Mouse (Mus musculus): Measurements from ENCODE around the gene Gpr89. TPM values are rescaled to one million over a fixed set of nuclear protein-coding genes. Genes with fewer than 3 reads are reported as not detected.
A peak's percentile ranks its signal among the peaks of the same experiment; 100 is the strongest.

The Gpr89 gene
- polyA plus RNA-seq, 1 experiment from 2014 or later: 37.7 TPM

DNA sequence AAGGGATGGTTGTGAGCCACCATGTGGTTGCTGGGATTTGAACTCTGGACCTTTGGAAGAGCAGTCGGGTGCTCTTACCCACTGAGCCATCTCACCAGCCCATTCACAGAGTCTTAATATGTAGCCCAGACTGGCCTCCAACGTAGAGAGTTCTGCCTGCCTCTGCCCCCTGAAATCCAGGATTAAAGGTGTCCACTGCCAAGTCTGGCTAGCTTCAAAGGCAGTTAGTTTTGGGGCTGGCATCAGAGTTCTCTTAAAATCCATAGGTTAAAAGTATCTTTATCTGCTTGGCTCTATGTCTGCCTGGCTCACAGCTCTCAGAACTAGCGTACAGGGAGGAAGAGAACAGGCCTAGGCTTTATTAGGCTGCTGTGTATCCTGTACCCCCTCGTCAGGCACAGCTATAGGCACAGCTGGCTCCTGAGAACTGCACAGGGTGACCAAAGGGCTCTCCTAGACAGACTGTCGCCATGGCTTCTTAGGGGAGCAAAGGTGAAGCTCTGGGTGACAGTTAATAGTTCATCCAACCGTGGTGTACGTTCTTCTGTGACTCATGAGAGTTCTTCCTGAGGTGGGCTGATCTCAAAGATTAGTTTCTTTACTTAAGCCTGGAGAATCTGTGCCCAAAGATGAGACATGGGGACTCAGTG, 66.0 kb downstream of the Gpr89 start:
- H3K9ac ChIP-seq (replicated peaks): no peak overlapping the region
- ATAC-seq (ENCODE audit: low FRiP score): no peak
- WGBS: 81% methylated on average over 7 of the region's 7 CpGs

GRCm38 (mm10) chr3:96836414-96836813, 68.7 kb downstream of the Gpr89 start:
- Histone ChIP-seq H3K4me1 (no peaks in the 10 kb centered on the region), H3K27me3 (replicated peaks) (no peaks in the 10 kb centered on the region), H3K9me3 (replicated peaks) (no peaks in the 10 kb centered on the region), H3K9ac (replicated peaks) (no peak overlapping the region), H3K36me3 (no peaks in the 10 kb centered on the region), H3K4me3 (replicated peaks) (no peak overlapping the region), H3K27ac (replicated peaks) (no peak overlapping the region), H3K4me2 (no peak overlapping the region)
- WGBS: 72% methylated on average over 2 of the region's 2 CpGs
- no peak for ATAC-seq (ENCODE audit: low FRiP score)

More for the DNA sequence above, 66.0 kb downstream of the Gpr89 start:
- no peak overlapping the region for H3K4me2 ChIP-seq
- H3K36me3 ChIP-seq: no peaks in the 10 kb centered on the region
- H3K4me3 ChIP-seq (replicated peaks): no peak overlapping the region
- no peak overlapping the region for H3K27ac ChIP-seq (replicated peaks)
- no peaks in the 10 kb centered on the region for H3K27me3 ChIP-seq (replicated peaks)
- no peaks in the 10 kb centered on the region for H3K9me3 ChIP-seq (replicated peaks)
- H3K4me1 ChIP-seq: no peaks in the 10 kb centered on the region

DNA sequence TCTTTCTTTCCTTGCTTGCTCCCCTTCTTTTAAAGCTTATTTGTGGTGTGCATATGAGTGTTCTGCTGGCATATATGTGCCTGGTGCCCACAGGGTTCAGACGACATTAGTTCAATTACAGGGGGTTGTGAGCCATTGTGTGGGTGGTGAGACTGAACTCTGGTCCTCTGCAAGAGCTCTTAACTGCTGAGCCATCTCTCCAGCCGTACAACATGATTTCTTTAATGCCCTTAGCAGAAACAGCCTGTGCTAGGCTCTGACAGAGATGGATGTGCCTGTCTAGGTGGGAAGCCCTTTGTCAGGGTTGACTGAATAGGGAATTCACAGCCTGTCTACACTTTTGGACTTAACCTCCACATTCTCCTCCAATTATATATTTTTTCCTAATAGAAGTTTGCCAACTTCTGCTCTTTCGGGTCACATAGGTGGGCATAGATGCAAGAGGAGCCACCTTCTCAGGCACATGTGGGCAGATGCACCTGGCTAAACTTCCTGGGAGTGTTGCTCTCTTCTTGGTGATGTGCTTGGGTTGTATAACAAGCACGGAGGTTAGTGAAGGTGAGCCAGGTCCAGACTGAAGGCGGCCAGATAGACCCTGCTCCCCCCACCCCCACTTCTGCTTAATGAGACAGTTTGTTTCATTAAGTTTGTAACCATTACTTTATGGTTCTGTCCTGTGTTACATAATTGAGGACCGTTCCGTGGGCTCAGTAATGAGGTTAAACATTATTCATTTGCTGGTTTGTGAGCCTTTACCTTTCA, 70.4 kb downstream of the Gpr89 start:
- Histone ChIP-seq H3K4me2 (no peak overlapping the region), H3K9ac (replicated peaks) (no peak overlapping the region), H3K36me3 (no peaks in the 10 kb centered on the region), H3K4me1 (no peaks in the 10 kb centered on the region), H3K4me3 (replicated peaks) (no peak overlapping the region), H3K27me3 (replicated peaks) (no peaks in the 10 kb centered on the region), H3K27ac (replicated peaks) (no peak overlapping the region), H3K9me3 (replicated peaks) (no peaks in the 10 kb centered on the region)
- 66% methylated on average over 7 of the region's 7 CpGs for WGBS
- ATAC-seq (ENCODE audit: low FRiP score): no peak

DNA sequence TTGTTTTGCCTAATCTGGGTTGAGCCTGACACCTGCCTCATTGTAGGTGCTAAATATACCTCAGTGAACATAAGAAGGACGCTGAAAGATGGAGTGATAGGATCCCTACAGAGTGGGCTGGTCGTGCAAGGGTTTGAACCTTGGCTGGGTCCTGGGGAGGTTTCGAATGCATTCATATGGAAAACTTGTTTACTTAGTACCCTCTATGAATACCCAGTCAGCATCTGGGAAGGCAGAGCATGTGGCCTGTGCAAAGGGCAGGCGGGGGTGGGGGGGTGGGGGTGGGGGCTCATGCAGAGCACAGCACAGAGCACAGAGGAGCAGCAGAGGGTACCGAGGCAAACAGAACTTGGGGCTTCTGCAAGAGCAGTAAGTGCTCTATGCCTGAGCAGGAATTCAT, 72.2 kb downstream of the Gpr89 start:
- no peak overlapping the region for H3K4me2 ChIP-seq
- no peak overlapping the region for H3K27ac ChIP-seq (replicated peaks)
- H3K9me3 ChIP-seq (replicated peaks): no peaks in the 10 kb centered on the region
- no peak for ATAC-seq (ENCODE audit: low FRiP score)
- 37% methylated on average over 5 of the region's 5 CpGs for WGBS
- no peak overlapping the region for H3K4me3 ChIP-seq (replicated peaks)
- H3K36me3 ChIP-seq: no peaks in the 10 kb centered on the region
- peaks cover 5% of the 10 kb centered on the region for H3K4me1 ChIP-seq
- no peak overlapping the region for H3K9ac ChIP-seq (replicated peaks)
- no peaks in the 10 kb centered on the region for H3K27me3 ChIP-seq (replicated peaks)

DNA sequence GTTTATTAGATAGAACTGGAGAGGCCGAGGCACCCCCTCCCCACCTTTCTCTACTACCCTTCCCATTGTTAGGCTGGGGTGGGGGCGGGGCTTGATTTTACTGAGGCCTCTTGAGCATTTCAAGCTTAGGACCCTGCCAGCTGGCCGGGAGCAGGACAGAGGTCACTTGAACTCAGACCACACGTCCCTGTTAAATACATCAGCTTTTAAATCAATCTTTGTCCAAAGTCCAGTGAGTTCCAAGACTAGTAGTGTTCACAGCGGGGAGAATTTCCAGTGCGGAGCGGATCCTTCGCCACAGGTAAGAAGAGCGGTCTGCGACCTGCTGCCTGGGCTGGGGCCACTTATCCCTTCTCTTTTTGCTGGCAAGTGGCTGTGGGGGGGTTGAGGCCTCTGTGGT, 75.3 kb downstream of the Gpr89 start:
- Histone ChIP-seq H3K36me3 (no peaks in the 10 kb centered on the region), H3K4me2 (no peak overlapping the region), H3K4me3 (replicated peaks) (no peak overlapping the region), H3K9me3 (replicated peaks) (no peaks in the 10 kb centered on the region), H3K4me1 (peaks cover 5% of the 10 kb centered on the region), H3K27ac (replicated peaks) (no peak overlapping the region), H3K9ac (replicated peaks) (no peak overlapping the region), H3K27me3 (replicated peaks) (no peaks in the 10 kb centered on the region)
- WGBS: 74% methylated on average over 10 of the region's 10 CpGs
- no peak for ATAC-seq (ENCODE audit: low FRiP score)

- Histone ChIP-seq H3K27me3 (replicated peaks) (no peaks in the 10 kb centered on the region), H3K4me1 (peaks cover 5% of the 10 kb centered on the region), H3K4me3 (replicated peaks) (no peak within 1 kb of the TSS), H3K27ac (replicated peaks) (no peak within 1 kb of the TSS), H3K9me3 (replicated peaks) (no peaks in the 10 kb centered on the region), H3K36me3 (no peaks in the 10 kb centered on the region), H3K4me2 (peak within 1 kb of the TSS; percentile 13; the same call in 1 of the 2 replicates), H3K9ac (replicated peaks) (no peak within 1 kb of the TSS)
- WGBS: 70% methylated on average over 1 of the region's 1 CpGs
- ATAC-seq (ENCODE audit: low FRiP score): no peak
These were observed 76.2 kb downstream of the Gpr89 start, which contains the start of the genes Pdzk1 and Cd160 for GRCm38 (mm10) chr3:96828984-96829383. Pdzk1 (plus strand) TSS chr3:96829284. Cd160 (minus strand) TSS chr3:96829351.

- Histone ChIP-seq H3K36me3 (no peaks in the 10 kb centered on the region), H3K4me1 (peaks cover 7% of the 10 kb centered on the region), H3K27ac (replicated peaks) (no peak overlapping the region), H3K9me3 (replicated peaks) (no peaks in the 10 kb centered on the region), H3K9ac (replicated peaks) (no peak overlapping the region), H3K27me3 (replicated peaks) (no peaks in the 10 kb centered on the region), H3K4me3 (replicated peaks) (no peak overlapping the region), H3K4me2 (peak overlapping the region; percentile 13; the same call in 1 of the 2 replicates)
- no peak for ATAC-seq (ENCODE audit: low FRiP score)
- 33% methylated on average over 15 of the region's 15 CpGs for WGBS
These were observed 76.8 kb downstream of the Gpr89 start for GRCm38 (mm10) chr3:96828308-96828864.

DNA sequence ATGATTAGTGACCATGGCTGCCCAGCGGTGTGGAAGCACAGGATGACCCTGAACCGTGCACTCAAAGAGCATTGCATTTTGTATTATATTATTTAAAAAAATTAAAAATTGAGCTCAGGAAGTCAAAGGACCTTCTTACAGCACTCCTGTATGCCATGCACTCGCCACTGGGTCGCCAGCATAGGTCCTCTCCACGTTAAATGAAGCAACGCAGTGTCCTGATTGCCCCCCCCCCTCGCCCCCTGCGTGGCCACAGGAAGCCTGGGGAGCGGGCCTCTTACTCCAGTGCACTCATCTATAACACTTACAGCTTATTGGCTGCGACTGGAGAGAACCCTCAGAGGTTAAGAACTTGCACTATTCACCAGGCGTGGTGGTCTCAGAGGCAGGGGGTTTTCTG, 79.9 kb downstream of the Gpr89 start:
- no peak for ATAC-seq (ENCODE audit: low FRiP score)
- 34% methylated on average over 11 of the region's 11 CpGs for WGBS
- H3K9me3 ChIP-seq (replicated peaks): no peaks in the 10 kb centered on the region
- H3K9ac ChIP-seq (replicated peaks): no peak overlapping the region
- H3K27me3 ChIP-seq (replicated peaks): no peaks in the 10 kb centered on the region
- H3K4me1 ChIP-seq: peaks cover 7% of the 10 kb centered on the region
- no peaks in the 10 kb centered on the region for H3K36me3 ChIP-seq
- H3K4me2 ChIP-seq: no peak overlapping the region
- H3K4me3 ChIP-seq (replicated peaks): no peak overlapping the region
- no peak overlapping the region for H3K27ac ChIP-seq (replicated peaks)

DNA sequence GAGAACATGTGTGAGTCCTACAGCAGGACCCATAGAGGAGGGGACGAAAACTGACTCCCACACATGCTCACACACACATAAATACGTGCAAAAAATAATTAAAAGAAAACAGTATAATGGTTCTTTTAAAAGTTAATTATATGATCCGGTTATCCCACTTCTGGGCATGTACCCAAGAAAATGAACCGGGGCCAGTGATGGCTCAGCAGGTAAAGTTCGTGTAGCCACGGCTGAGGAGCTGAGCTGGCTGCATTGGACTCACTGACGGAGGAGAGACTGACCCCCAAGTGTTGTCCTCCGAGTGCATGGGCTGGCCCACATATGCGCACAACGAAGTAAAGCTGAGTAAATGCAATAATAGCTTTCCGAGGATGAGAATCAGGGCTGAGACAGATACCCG, 80.5 kb downstream of the Gpr89 start:
- Histone ChIP-seq H3K27ac (replicated peaks) (no peak overlapping the region), H3K9me3 (replicated peaks) (no peaks in the 10 kb centered on the region), H3K4me1 (peaks cover 7% of the 10 kb centered on the region), H3K27me3 (replicated peaks) (no peaks in the 10 kb centered on the region), H3K4me3 (replicated peaks) (no peak overlapping the region), H3K36me3 (no peaks in the 10 kb centered on the region), H3K9ac (replicated peaks) (no peak overlapping the region), H3K4me2 (no peak overlapping the region)
- 84% methylated on average over 12 of the region's 12 CpGs for WGBS
- no peak for ATAC-seq (ENCODE audit: low FRiP score)

GRCm38 (mm10) chr3:96823701-96824100, 81.4 kb downstream of the Gpr89 start:
- 19% methylated on average over 3 of the region's 3 CpGs for WGBS
- no peak for ATAC-seq (ENCODE audit: low FRiP score)

GRCm38 (mm10) chr3:96821581-96821980, 83.6 kb downstream of the Gpr89 start:
- Histone ChIP-seq H3K27ac (replicated peaks) (no peak overlapping the region), H3K36me3 (no peaks in the 10 kb centered on the region), H3K9me3 (replicated peaks) (no peaks in the 10 kb centered on the region), H3K4me2 (no peak overlapping the region), H3K4me3 (replicated peaks) (no peak overlapping the region), H3K27me3 (replicated peaks) (no peaks in the 10 kb centered on the region), H3K9ac (replicated peaks) (no peak overlapping the region), H3K4me1 (0 out of 2 replicates have a peak, but pooled peaks cover 2% of the 10 kb centered on the region)
- 92% methylated on average over 4 of the region's 4 CpGs for whole genome bisulfite sequencing
- ATAC-seq (ENCODE audit: low FRiP score): no peak

More at GRCm38 (mm10) chr3:96823701-96824100, 81.4 kb downstream of the Gpr89 start:
- Histone ChIP-seq H3K4me3 (replicated peaks) (no peak overlapping the region), H3K27me3 (replicated peaks) (no peaks in the 10 kb centered on the region), H3K9me3 (replicated peaks) (no peaks in the 10 kb centered on the region), H3K36me3 (no peaks in the 10 kb centered on the region), H3K27ac (replicated peaks) (no peak overlapping the region), H3K9ac (replicated peaks) (no peak overlapping the region), H3K4me2 (no peak overlapping the region), H3K4me1 (peaks cover 7% of the 10 kb centered on the region)

Measured in neural tube, embryonic 15.5 days (tissue).